Mouse (Mus musculus): Measurements from ENCODE around the gene Otof. TPM values are rescaled to one million over a fixed set of nuclear protein-coding genes. Genes with fewer than 3 reads are reported as not detected.

The Otof gene
- total RNA-seq, 1 experiment from 2014 or later, result not detected

DNA sequence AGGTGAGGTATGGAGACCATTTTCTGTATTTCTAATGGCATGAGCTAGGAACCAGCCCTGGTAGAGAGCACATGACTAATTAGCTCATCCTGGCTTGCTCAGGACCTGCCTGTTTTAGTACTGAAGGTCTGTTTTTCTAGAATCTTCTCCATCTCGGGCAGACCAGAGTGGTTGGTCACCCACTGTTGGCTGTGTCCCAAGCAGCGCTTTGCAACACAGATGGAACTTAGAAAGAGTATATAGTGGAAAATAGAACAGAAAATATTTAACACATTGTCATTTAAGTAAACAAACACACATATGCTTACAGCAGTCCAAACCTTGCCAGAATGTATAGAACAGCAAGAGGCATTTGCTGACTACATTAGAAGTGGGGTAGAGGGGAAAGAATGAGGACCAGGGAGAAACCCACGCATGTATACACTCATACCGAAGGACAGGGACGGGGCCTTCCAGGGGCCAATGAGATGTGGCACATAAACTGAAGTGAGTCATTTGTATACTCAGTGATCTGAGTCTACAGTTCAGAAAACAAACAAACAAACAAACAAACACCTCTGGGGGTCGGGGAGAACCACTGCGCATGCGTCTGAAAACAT is 21.3 kb downstream of the Otof start:
- no peak for ATAC-seq (ENCODE audit: extremely low read depth, insufficient number of reproducible peaks, low FRiP score, poor library complexity, severe bottlenecking)

DNA sequence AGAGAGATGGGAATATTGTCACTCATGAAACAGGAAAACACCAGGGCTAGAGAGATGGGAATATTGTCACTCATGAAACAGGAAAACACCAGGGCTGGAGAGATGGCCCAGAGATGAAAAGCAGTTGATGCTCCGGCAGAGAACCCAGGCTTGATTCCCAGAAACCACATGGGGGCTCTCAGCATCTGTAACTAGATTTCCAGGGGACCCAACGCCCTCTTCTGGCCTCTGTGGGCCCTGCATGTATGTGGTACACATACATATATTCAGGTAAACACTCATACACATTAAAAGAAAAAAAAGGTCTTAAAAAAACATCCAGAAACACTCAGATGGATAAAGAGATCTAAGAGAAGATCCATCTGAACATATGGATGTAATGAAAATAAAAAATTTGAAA is 22.8 kb downstream of the Otof start:
- ATAC-seq (ENCODE audit: extremely low read depth, insufficient number of reproducible peaks, low FRiP score, poor library complexity, severe bottlenecking), result no peak

DNA sequence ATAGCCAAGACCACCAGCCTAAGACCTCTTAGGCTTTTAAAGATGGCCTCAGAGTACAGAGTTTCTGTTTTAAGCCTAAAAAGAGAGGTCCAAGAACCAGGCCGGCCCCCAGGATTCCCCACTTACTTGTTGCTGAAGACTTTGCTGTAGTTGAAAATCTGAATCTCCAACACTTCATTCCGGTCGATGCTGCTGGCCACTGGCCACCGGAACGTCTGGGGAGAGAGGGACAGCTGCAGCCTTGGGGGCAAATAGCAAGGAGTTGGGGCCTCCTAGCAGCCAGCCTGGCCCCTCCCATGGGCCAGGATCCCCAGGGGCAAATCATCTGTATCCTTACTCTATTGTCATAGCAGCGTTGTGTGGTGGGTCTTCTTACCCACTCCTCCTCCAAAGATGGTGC is 34.3 kb downstream of the Otof start:
- ATAC-seq (ENCODE audit: extremely low read depth, insufficient number of reproducible peaks, low FRiP score, poor library complexity, severe bottlenecking), result no peak

DNA sequence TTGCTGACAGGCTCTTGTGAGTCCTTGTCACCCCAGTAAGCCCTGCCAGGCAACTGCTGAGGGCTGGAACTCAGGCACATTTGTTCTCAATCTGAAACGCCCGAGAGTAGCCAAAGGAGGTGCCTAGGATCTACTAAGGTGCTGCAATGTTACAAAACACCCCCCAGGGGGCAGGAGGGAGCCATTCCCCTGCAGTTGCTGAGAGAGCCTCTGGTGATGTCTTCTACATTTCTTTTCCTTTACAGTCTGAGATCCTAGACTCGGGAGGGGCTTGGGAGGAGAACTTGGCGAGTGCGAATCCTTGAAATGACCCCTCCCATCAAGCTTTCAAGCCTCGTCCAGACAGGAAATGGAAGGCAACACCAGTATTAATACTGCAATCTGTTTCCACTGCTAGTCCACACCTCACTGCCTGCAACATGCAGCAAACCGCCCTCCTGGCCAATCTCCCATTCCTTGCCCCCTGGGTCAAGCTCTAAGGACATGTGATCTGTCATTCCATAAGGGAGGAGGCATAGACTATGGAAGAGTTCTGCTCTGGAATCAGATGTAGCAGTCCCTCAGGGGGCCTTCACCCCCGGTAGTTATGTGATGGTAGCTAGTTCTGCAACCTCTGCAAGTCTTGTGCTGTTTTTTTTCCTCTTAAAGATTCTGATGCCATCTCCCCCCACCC is 38.0 kb downstream of the Otof start:
- ATAC-seq (ENCODE audit: extremely low read depth, insufficient number of reproducible peaks, low FRiP score, poor library complexity, severe bottlenecking), result no peak

DNA sequence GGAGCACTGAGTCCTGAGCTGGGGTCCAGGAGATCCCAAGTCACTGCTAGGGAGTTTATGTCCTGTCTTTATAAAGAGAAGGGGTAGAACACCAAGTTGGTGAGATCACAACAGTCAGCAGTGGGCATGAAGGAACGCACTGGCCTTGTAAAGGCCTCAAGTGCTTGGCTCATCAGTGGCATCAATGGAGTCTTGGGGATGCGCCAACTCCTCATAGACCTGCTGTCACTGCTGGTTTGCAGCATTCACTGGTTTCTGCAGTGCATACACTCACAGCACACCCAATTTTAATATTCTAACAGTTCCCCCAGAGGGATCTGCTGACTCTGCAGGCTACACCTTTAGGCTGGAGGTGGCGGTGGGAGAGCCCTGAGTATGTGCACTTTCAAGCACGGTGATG is 38.6 kb downstream of the Otof start:
- ATAC-seq (ENCODE audit: extremely low read depth, insufficient number of reproducible peaks, low FRiP score, poor library complexity, severe bottlenecking), result no peak

DNA sequence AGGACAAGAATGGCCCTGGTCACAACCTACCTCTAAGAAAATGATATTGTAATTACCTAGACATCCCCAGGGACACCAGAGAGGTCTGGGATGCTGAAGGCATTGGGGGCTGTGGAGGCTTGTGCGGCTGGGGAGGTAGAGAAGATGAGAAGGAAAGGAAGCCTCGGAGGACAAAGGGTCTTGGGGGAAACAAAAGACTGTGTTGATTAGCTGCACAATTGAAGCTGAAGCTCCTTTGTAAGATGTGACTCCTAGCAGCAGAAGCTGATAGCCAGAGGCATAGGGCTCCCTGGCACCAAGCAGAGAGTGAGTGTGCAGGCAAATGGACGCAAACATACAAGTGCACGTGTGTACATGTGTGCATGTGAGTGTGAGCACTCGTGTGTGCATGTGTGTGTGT is 45.1 kb downstream of the Otof start:
- ATAC-seq (ENCODE audit: extremely low read depth, insufficient number of reproducible peaks, low FRiP score, poor library complexity, severe bottlenecking), result no peak

DNA sequence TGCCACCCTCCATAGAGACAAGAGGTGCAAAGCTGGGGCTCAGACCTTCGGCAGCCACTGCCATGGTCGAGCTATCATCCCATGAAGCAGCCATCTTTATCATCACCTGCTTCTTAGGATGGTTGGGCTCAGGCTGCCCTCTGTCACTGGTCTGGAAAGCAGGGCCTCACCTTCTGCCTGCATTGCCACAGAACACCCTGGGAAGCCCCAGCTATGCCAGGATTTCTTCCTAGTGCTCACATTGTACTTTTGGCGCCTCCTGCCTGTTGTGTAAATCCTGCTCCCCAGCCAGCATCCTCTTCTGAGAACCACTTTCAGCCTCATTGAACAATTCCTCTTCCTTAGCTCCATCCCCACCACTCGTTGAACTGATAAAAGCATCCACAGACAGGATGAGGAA is 45.9 kb downstream of the Otof start:
- ATAC-seq (ENCODE audit: extremely low read depth, insufficient number of reproducible peaks, low FRiP score, poor library complexity, severe bottlenecking), result no peak

DNA sequence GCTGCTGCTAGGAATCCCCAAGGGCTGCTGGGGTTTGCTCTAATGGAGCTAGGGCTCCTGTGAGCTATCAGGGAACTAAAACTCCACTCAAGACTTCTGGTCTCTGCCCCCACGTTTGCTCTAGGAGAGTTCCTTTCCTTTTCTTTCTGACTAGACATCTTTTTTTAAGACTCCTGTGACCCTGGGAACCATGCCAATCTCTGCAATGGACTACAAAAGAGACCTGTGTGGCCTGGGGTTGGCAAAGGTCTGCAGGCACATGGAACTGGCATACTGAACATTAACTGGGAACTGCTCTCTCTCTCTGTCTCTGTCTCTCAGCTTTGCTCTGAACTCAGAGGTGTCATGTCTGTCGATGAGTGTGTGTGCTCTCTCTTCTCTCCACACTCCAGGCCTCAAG is 46.4 kb downstream of the Otof start:
- no peak for ATAC-seq (ENCODE audit: extremely low read depth, insufficient number of reproducible peaks, low FRiP score, poor library complexity, severe bottlenecking)

DNA sequence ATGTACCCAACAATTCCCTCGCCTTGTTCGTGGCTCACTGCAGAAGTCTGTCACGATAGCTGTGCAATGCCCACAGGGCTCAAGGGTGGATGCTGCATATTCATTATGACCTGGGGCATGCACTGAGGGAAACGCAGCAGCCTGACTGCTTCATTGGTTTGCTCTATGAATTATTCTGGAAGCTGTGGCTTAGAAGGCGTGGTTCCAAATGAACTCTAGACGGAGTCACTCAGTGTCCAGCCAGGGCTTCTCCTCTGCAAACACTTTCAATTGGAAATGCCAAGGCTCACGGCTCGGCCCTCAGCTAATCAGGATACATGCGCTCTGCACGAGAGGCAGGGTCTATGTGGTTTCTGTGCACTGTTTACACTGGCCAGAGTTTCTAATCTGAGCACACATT is 50.2 kb downstream of the Otof start:
- no peak for ATAC-seq (ENCODE audit: extremely low read depth, insufficient number of reproducible peaks, low FRiP score, poor library complexity, severe bottlenecking)

DNA sequence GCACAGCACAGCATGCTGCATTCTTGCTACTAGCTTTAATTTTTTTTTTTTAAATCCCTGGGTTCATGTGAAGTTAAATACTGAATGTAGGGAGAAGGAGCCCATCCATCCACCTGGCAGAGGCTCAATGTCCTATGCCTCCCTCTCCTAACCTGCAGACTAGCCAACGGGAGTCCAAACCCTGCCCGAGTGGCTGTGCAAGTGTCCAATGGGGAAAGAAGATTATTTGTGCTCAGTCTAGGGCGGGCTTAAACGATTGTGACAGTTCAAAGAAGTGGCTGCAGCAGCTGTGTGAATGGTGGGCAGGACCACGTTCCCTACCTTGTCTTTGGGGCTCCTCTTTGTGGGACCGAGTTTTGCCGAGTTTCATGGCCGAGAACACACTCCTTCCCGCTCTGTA is 54.9 kb downstream of the Otof start:
- no peak for ATAC-seq (ENCODE audit: extremely low read depth, insufficient number of reproducible peaks, low FRiP score, poor library complexity, severe bottlenecking)

DNA sequence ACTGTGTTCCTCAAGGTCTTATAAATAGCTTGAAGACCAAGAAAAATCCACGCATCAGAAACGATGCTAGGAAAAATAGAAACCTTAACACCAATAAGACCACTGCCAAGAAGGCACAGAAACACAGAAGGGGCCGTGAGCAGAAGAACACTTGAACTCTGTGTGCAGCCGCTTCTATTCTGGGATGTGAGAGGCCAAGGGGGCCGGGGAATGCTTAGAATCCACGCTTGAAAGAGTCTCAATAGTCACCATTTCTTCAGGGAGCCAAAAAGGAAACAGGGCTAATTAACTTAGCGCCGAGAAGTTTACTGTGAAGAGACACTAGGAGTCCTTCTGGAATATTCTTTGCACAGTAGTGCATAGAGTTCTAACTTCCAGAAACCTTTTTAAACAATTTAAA is 60.6 kb downstream of the Otof start:
- ATAC-seq (ENCODE audit: extremely low read depth, insufficient number of reproducible peaks, low FRiP score, poor library complexity, severe bottlenecking), result no peak

DNA sequence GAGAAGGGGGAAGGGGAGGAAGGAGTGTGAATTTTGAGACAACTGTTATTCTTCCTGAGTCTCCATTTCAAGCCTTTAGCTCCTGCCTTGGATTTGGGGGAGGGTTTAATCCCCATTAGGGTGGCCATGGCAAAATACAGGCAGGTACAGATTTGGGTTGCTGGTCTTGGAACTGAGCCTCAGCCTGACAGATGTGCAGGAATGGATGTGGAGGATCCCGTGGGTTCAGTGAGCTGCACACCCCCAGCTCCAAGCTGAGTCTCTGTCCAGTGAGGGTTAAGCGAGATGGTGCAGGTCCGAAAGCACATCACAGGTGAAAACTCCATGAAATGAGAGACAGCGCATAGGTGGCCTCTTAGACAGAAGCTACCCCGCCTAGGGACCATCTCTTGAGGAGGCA is 61.2 kb downstream of the Otof start:
- no peak for ATAC-seq (ENCODE audit: extremely low read depth, insufficient number of reproducible peaks, low FRiP score, poor library complexity, severe bottlenecking)

DNA sequence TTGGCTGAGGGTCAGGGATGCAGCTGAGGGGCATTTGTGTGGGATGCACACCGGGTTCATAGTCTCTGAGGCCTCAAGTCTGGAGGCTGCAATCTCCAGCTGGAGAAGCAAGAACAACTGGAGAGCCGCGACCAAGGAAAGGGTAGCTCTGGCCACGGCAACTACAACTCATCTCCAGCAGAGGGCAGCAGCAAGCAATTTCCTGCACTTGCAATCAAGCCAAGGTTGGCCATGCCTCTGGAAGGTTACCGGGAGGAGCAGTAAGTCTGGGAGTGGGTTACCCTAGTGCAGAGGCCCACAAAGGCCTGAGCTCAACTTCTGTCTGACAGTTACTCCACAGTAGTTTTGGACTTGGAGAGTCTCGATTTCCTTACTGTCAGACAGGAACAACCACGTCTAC is 70.3 kb downstream of the Otof start:
- no peak for ATAC-seq (ENCODE audit: extremely low read depth, insufficient number of reproducible peaks, low FRiP score, poor library complexity, severe bottlenecking)

DNA sequence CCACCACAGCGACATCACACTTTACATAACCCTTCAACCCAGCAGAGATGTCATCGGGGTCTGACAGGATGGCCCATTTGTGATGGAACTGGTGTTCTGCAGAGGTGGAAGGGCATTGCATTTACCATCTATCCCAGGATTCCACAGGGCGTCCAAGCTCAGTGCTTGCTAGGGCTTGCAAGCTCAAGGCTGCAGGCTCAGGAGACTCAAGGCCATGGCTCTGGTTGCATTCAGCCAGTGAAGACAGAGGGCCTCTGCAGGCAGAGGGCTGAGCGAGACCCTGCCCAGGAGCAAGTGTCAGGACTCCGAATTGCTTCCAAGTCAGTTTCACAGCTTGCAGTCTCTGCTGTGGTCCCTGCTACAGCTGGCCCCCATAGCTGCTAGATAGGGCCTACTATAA is 71.9 kb downstream of the Otof start:
- ATAC-seq (ENCODE audit: extremely low read depth, insufficient number of reproducible peaks, low FRiP score, poor library complexity, severe bottlenecking), result no peak

DNA sequence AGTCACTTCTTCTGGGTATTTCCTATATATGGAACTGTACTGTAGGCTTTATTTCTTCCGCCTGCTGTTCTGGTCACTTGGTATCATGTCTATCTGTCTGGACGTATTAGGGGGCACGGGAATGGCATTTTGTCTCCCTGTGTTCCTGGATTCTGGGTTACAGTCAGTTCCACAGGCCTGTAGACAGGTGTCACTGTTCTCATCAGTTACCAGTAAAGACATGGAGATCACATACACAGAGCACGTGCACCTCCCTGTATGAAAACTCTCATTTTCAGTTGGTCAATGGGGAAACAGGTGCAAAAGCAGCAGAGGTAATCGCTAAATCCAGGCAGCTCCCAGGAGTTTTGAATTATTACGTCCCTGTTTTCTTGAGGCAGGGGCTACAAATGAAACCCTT is 74.0 kb downstream of the Otof start:
- ATAC-seq (ENCODE audit: extremely low read depth, insufficient number of reproducible peaks, low FRiP score, poor library complexity, severe bottlenecking), result no peak

DNA sequence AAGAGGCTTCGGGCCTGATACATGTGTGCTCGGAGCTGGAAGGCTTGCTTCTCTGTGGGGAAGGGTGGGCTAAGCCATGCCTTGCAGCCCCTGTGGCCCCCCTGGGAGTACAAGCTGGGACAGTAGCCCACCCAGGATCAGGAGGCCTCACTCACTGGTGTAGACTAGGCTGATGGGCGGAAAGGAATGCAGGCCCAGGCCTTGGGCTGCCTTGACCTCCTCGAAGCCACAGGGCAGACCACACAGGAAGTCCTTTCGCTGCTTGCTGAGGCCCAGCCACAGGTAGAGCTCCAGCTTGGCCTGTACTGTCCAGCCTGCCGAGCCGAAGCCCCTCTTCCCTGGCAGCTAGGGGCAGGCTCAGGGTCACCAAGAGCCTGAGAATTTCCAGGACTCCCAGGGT is 78.9 kb downstream of the Otof start:
- ATAC-seq (ENCODE audit: extremely low read depth, insufficient number of reproducible peaks, low FRiP score, poor library complexity, severe bottlenecking), result no peak

DNA sequence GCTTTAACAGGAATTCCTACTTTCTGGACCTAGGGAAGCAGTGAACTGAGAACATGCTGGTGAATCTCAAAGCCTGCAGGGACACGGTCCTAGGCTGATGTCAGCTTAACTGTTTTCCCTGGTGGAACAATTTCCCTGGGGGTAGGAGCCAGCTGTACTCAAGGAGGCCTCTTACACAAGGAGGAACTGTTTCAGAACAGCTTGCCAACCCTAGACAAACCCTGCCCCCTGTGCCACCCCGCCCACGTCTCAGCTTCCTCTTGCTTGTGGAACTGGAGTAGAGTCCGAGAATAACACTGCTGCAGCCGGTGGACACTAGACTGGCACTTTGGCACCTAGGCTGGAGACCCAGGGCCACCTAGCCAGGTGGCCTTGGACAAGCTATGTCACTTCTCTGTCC is 92.3 kb downstream of the Otof start:
- ATAC-seq (ENCODE audit: extremely low read depth, insufficient number of reproducible peaks, low FRiP score, poor library complexity, severe bottlenecking), result peak; percentile 31; the same call in 1 of the 2 replicates

DNA sequence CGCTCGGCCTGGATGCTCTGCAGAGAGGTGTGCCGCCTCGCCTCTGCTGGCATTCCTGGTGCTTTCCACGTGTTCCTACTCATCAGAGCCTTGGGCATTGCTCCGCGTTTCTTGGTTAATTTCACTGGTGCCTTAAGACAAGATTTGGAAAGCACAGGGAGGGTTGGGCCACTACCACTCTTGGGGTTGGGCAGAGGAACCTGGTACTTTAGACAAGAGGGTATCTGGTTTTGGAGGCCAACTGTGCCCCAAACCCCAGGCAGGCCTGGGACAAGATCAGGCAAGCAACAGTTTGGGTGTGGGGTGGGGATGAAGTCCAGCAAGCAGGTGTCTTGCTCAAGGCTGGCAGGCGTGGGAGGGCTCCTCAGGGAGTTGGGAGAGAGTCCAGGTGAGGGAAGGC is 94.3 kb downstream of the Otof start:
- no peak for ATAC-seq (ENCODE audit: extremely low read depth, insufficient number of reproducible peaks, low FRiP score, poor library complexity, severe bottlenecking)

DNA sequence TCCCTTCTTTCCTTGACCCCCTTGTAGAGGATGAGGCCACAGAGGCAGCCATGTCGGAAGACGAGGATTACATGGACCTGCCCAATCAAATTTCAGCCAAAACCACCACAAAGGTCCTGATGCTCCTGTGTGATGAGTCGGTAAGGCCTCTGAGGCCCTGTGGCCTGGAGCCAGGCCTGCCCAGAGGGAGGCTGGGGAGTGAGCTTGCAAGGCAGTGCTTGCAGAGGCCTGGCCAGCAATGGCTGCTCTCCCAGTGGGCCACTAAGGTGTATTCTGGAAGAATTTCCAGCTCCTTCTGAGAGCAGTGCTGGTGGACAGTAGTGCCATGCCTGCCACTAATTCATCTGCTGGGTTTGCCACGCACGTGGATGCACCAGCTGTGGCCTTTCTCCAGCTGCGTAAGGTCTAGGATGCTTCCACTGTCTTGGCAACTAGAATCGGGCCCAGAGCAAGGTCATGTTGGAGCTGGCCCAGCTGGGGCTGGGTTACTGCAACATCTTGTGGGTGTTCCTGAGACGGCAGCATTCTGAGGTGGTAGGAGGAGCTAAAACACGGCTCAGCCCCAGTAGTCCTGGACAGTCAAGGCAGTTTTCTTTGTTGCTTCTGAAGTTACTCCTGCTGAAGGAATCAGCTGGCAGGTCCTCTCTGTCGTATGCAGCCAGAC is 103.2 kb downstream of the Otof start:
- no peak for ATAC-seq (ENCODE audit: extremely low read depth, insufficient number of reproducible peaks, low FRiP score, poor library complexity, severe bottlenecking)

DNA sequence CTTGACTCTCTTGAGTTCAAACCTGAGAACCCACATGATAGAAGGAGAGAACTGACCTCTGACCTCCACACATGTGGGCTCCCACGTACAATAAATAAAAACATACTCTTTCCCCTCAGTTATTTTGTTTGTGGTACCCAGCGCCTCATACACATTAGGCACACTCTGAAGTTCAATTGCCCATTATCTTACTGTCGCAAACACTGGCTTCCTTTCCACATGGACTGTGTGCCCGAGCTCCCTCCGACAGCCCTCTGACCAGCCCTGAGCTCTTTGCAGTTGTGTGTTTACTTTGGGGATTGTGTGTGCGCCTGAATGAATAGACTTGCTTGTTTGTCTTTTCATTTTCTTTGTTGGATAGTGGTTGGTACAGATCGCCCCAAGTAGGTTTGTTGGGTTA is 105.1 kb downstream of the Otof start:
- ATAC-seq (ENCODE audit: extremely low read depth, insufficient number of reproducible peaks, low FRiP score, poor library complexity, severe bottlenecking), result no peak

All from neutrophil, adult 5-6 weeks (primary cell).